Mouse (Mus musculus) spleen, embryonic (tissue): ENCODE data around the gene Kdm2a.

ENCODE experiments used
- CTCF ChIA-PET: fragments of 350-600 bp; sonication (Branson Sonifier 250); formaldehyde crosslinking; loops from one replicate; lab custom pipeline; 2022; lab: Charles Lee

The Kdm2a gene

GRCm38 (mm10) chr19:4397798-4398629 is at the start of gene Kdm2a:
Gene Kdm2a (minus strand): TSS chr19:4398285.
- CTCF ChIA-PET = interaction anchor here (0.5 kb wide), 1 partner anchor 13 kb away, joined by 3 read pairs; no protein-coding TSS in a partner anchor

GRCm38 (mm10) chr19:4447445-4447844 is 49.4 kb upstream of the Kdm2a start:
- CTCF ChIA-PET = no interaction called here

GRCm38 (mm10) chr19:4446661-4447420 is 48.8 kb upstream of the Kdm2a start:
- CTCF ChIA-PET = no interaction called here

- CTCF ChIA-PET = no interaction called here
Measured at GRCm38 (mm10) chr19:4442408-4442807, 44.3 kb upstream of the Kdm2a start.

GRCm38 (mm10) chr19:4441621-4442161 is 43.6 kb upstream of the Kdm2a start:
- CTCF ChIA-PET = no interaction called here

GRCm38 (mm10) chr19:4441090-4441591 is 43.1 kb upstream of the Kdm2a start:
- CTCF ChIA-PET = interaction anchor here (0.7 kb wide), 1 partner anchor 13 kb away, joined by 5 read pairs; no protein-coding TSS in a partner anchor

- CTCF ChIA-PET = no interaction called here
Measured at GRCm38 (mm10) chr19:4440222-4440621, 42.1 kb upstream of the Kdm2a start.

- CTCF ChIA-PET = no interaction called here
Measured at GRCm38 (mm10) chr19:4439161-4439801, 41.2 kb upstream of the Kdm2a start, which contains the start of gene Rhod. Gene Rhod (minus strand): TSS chr19:4439432.

- CTCF ChIA-PET = no interaction called here
Measured at GRCm38 (mm10) chr19:4438791-4439160, 40.7 kb upstream of the Kdm2a start.

- CTCF ChIA-PET = interaction anchor here (0.6 to 0.7 kb wide), 2 partner anchors 155 to 177 kb away, joined by 5 to 7 read pairs; no protein-coding TSS in a partner anchor
Measured at GRCm38 (mm10) chr19:4437886-4438285, 39.8 kb upstream of the Kdm2a start.

- CTCF ChIA-PET = no interaction called here
Measured at GRCm38 (mm10) chr19:4436254-4436653, 38.2 kb upstream of the Kdm2a start.

- CTCF ChIA-PET = interaction anchor here (0.6 kb wide), 1 partner anchor 734 kb away, joined by 4 read pairs; no protein-coding TSS in a partner anchor
Measured at GRCm38 (mm10) chr19:4434999-4435398, 36.9 kb upstream of the Kdm2a start.

GRCm38 (mm10) chr19:4433756-4434155 is 35.7 kb upstream of the Kdm2a start:
- CTCF ChIA-PET = no interaction called here

- CTCF ChIA-PET = no interaction called here
Measured at GRCm38 (mm10) chr19:4430091-4430620, 32.1 kb upstream of the Kdm2a start.

- CTCF ChIA-PET = interaction anchor here (0.6 to 0.7 kb wide), 2 partner anchors 156 to 1702 kb away, joined by 3 read pairs; partner anchors contain the start of gene Snx15
Measured at GRCm38 (mm10) chr19:4425610-4426366, 27.7 kb upstream of the Kdm2a start.

- CTCF ChIA-PET = interaction anchor here (0.7 kb wide), 1 partner anchor 170 kb away, joined by 3 read pairs; no protein-coding TSS in a partner anchor
Measured at GRCm38 (mm10) chr19:4423021-4423420, 24.9 kb upstream of the Kdm2a start.

GRCm38 (mm10) chr19:4422581-4422980 is 24.5 kb upstream of the Kdm2a start:
- CTCF ChIA-PET = no interaction called here

GRCm38 (mm10) chr19:4420153-4420910 is 22.2 kb upstream of the Kdm2a start:
- CTCF ChIA-PET = no interaction called here

- CTCF ChIA-PET = no interaction called here
Measured at GRCm38 (mm10) chr19:4419711-4420110, 21.6 kb upstream of the Kdm2a start.
